Mouse (Mus musculus): ENCODE measurements at regions not wholly inside any gene's neighbourhood (a gene's known extent, or its start where the extent isn't known, plus 50 kb on each side); places are given as distances from the start of the nearest gene placed in this dataset.
A peak's percentile ranks its signal among the peaks of the same experiment; 100 is the strongest.

DNA sequence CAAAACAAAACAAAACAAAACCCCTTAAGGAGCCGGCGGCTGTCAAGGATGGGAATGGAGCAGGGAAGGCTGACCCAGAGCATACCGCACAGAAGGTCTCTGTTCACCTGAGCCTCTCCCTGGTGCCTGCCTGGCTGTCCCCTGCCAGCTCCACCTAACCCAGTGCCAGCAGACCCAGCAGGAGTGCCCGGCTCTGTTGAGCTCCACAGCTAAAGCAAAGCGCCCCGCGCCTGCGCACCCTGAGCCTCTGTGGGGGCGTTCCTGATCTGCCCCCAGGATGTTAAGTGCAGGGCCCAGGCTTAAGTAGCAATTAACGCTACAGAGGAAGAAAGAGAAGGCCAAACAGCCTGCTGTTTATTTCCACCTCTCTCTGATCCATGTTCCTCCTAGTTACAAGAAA, 111.5 kb downstream of the Mrm1 start:
- ATAC-seq (replicated peaks; ENCODE audit: low FRiP score, poor library complexity, severe bottlenecking): no peak

DNA sequence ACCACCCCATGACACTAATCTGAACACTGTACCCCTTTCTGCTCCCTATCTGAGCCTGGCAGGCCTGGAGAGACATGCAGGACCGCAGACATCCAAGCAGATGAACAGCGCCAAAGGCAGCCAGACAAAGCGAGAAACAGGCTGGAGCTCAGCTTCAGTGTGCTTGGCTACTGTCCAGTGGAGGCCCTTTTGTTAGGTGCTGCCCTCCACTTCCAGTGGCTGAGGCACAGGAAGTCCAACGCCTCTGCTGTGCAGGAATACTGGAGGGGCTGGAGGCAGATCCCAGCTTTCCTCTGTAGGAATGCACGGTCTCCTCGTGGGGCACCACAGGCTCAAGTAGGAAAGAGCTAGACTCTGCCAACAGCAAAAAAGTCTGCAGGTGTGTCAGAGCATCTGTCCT, 112.6 kb downstream of the Mrm1 start:
- ATAC-seq (replicated peaks; ENCODE audit: low FRiP score, poor library complexity, severe bottlenecking): no peak

DNA sequence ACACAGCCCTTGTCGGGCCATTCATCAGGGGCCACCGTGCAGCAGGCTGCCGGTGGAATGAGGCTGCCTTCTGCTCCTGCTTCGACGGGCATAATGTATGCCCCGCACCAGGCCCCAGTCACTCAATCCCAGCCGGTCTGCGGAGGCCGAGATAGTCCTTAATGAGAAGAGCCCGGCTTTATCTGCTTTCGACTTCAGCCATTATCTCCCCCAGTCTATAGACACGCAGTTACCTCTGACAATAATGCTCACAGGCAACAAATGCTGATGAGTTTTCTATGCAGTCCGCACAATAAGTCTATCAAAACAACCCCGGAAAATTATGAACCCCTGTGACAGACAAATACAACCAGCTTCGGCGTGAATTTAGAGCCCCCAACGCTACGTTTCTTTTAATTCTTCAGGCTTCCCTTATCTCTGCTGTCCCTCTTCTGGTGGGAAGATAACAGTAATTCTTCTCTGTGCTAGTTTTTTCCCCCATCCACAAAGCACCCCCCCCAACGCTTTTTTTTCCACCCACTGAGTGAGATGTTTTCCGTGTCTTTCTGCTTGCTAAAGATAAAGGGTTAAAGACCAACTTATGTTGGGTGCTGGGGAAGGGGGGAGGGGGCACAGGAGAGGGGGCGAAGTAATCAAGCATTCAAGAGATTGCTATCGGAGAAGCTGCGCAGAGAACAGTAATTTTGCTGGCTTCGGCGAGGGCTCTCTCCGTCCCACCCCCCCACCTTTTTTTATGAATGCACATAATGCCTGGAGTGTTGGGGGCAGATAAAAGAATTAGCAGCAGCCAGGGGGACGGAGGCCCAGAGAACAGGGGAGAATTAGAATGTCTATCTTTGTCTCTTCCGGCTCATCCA, 117.8 kb downstream of the Mrm1 start:
- ATAC-seq (replicated peaks; ENCODE audit: low FRiP score, poor library complexity, severe bottlenecking): peak; percentile 56; the same call in 1 of the 2 replicates

DNA sequence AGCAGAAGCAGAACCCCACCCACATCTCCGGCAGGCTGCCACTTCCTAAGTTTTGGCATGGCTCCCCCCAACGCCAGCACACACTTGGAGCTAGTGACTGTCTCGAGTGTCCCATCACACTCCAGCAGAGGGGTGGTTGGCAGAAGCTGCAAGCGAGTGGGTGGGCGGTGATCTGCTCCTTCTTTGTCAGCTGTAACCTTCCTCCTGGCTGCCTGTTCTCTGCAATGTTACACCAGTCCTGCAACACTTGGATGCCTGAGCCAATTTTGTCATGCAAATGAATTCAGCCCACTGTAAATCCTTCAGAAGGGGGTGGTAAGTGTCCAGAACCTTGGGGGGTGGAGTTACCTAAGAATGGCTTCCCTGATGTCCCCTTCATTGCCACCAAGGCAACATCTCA, 121.8 kb downstream of the Mrm1 start:
- ATAC-seq (replicated peaks; ENCODE audit: low FRiP score, poor library complexity, severe bottlenecking): no peak

DNA sequence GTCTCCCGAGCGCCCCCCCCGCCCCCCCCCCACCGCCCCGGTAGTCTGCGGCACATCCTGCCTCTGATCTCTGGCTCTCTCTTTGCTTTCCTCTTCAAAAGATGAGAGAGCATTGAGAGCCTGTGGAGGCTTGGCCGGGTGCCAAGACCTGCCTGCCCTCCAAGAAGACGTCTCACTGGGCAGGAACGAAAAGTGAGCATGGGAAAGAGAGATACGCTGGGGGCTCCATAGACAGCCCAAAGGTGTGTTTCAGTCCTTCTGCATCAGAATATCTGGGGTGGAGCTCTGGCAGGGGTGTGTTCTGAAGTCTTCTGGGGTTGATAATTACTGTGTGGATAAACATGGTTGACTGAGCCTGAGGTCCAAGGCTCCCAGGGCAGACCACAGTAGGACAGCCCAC, 126.7 kb downstream of the Mrm1 start:
- ATAC-seq (replicated peaks; ENCODE audit: low FRiP score, poor library complexity, severe bottlenecking): peak; percentile 44

DNA sequence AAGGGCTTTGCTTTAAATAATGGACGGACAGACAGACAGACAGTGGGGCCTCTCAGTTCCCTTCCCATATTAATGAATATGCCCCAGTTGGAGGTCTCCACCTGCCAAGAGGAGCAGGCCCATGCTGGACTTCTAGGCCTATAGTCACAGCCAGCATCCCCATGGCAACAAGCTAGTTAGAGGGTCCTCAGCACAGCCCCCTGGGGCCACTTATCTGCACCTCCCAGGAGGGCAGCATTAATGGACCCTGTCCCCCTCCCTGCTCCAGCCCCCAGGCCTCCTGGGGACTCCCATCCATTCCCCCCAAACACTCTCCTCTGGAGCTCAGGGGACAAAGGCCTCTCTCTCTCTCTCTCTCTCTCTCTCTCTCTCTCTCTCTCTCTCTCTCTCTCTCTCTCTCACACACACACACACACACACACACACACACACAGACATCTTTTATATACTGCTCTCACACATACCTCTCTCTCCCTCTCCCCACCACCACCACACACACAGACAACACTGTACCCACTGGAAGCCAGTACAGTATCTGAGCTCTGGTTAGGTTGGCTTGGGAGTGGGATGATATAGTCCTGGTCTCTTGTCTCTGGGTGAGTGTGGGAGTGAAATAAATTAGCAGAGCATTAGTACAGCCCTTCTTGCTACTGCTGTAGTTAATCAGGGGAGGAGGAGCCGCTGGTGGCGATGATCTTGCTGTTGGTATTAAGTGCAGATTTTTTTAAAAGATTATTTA, 127.7 kb downstream of the Mrm1 start:
- ATAC-seq (replicated peaks; ENCODE audit: low FRiP score, poor library complexity, severe bottlenecking): no peak

DNA sequence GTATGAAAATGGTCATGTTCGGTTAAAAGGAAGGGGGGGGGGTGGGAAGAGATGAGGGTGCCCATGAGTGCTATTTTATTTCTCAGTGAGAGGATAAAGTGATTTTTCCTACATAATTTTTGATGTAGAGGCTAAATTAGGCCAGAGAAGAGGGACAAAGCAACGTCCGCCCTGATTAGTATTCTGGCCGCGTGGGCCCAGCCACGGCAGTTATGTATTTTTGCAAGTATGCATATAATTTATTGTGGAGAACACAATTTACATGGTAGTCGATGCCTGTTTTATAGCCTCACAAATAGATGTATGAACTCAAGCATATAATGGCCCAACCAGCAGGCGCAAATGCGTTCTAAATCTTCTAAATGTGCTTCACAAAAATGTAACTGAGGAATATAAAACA, 132.8 kb downstream of the Mrm1 start:
- ATAC-seq (replicated peaks; ENCODE audit: low FRiP score, poor library complexity, severe bottlenecking): no peak

DNA sequence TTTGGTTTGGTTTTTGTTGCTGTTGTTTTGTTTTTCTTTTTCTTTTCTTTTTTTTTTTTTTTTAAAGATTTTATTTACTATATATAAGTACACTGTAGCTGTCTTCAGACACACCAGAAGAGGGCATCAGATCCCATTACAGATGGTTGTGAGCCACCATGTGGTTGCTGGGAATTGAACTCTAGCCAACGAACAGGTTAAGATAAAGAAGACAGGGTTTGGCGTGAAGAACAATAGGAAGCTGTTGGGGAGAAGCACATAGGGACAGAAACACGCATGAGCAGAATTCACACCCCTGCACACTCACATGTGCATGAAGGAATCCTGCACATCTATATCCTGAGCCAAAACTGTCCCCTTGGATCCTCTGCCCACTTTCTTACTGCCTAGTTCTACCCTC, 135.0 kb downstream of the Mrm1 start:
- no peak for ATAC-seq (replicated peaks; ENCODE audit: low FRiP score, poor library complexity, severe bottlenecking)

DNA sequence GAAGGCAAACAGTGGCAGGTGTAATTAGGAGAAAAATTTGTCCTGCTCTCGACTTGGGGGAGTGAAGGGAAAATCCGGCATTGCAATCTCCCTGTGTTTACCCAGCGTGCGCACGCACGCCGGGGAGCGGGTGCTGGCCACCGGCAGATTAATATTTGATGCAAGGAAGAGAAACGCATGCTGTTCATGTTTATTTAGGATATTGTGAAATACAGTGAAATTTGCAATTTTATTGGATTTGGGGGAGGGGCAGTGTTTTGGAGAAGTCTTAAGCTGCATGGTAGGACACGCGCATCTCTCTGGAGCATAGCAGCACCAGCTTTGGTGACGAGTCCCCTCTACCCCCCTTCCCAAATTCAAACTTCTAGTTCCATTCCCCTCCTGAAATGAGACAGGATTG, 136.4 kb downstream of the Mrm1 start:
- ATAC-seq (replicated peaks; ENCODE audit: low FRiP score, poor library complexity, severe bottlenecking): no peak

DNA sequence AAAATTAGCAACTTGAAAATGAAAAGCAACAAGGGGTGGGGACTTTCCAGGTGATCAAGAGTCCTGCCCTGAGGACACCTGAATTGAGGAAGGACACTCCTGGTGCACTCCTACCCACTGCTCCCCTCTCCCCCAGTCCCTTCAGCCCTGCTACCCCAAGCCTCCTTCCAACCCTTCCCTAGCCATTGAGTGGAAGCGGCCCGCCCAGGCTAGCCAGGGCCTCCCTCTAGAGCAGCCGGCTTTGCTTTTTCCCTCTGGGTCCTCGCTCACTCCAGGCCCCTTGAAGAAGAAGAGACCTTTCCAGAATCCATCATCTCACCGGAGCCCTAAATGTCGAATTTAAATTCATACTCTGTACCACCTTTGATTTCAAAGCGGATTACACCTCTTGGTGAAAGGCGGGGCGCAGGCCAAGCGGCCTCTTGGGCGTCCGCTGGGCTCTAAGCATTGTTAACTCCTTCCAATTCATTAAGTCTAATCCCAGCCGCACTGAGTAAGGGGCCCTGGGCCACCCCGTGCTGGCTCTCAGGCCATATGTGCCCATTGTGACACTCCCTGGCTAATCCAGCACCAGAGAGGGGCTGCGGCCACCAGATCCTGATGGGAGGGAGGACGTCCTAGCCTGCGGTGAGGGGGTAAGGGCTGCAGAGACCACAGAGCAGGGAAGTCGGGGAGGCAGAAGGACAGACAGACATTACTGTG, 142.8 kb downstream of the Mrm1 start:
- ATAC-seq (replicated peaks; ENCODE audit: low FRiP score, poor library complexity, severe bottlenecking): no peak

DNA sequence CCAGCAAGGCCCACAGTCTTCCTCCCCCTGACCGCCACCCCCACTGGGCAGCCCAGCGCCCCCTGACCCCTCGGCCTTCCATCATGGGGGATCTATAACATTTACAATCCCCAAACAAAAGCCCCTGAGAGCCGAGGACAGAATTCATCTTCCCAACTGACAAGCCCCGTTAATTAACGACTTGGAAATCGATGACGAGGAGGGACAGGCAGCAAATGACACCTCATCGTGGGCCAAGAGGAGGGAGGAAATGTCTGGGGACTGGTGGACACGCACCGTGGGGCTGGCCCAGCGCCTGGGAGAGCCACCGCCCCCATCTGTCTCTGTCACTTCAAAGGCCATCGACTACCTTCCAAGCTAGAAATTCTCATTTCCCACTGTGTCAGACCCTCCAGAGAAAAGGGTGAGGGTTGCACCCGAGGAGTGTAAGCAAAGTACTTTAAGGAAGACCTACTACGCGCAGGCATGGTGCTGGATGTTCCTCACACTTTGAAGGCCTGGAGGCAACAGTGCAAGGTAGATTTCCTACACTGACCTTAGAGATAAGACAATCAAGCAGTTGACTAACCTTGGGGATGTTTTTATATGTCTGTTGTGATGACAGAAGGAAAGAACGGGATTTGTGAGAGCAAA, 146.4 kb downstream of the Mrm1 start:
- ATAC-seq (replicated peaks; ENCODE audit: low FRiP score, poor library complexity, severe bottlenecking): no peak

DNA sequence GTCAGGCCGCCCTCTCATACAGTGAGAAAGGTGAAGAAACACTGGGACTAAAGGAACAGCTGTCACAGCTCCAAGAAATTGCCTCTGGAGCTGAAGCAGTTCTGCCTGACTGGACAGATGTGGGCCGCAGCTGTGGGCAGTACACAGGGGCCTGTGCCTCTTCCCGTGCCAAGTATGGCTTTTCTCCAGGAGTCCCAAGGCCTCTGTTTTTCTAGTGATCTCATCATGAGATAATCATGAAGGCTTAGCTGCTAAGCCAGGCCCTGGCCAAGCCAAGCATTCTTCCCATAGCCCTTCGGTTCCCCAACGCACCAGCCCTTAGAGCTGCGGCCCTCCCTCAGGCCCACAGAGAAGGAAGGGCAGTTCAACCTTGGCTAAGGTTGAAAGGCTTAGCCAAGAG, 146.2 kb upstream of the Lhx1 start:
- no peak for ATAC-seq (replicated peaks; ENCODE audit: low FRiP score, poor library complexity, severe bottlenecking)

DNA sequence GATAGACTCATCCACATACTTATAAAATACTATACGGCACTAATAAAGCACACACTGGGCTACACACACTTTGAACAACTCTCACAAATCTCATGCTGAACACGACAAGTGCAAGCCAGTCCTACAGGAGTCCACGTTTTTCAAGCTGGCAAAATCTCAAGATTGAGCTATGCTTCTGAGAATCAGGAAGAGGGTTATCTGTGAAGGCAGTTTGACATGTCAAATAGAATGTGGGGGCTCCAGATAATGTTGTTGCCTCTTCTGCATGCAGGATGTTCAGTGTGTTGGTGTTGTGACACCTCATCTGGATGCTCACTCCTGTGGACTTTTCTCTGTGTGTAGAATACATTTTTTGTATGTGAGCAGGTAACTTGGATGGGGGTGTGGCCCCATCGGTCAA, 142.4 kb upstream of the Lhx1 start:
- ATAC-seq (replicated peaks; ENCODE audit: low FRiP score, poor library complexity, severe bottlenecking): no peak

DNA sequence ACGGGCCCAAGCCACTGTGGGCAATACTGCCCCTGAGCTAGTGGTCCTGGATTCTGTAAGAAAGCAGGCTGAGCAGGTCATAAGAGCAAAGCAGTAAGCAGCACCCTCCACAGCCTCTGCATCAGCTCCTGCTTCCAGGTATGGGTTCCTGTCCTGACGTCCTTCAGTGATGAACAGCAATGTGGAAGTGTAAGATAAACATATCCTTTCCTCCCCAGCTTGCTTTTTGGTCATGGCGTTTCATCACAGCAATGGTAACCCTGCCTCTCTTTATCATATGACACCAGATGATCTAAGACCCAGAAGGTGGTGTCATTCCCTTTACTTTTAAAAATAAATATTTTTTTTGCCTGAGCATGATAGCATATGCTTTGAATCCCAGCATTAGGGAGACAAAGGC, 138.9 kb upstream of the Lhx1 start:
- ATAC-seq (replicated peaks; ENCODE audit: low FRiP score, poor library complexity, severe bottlenecking): no peak

DNA sequence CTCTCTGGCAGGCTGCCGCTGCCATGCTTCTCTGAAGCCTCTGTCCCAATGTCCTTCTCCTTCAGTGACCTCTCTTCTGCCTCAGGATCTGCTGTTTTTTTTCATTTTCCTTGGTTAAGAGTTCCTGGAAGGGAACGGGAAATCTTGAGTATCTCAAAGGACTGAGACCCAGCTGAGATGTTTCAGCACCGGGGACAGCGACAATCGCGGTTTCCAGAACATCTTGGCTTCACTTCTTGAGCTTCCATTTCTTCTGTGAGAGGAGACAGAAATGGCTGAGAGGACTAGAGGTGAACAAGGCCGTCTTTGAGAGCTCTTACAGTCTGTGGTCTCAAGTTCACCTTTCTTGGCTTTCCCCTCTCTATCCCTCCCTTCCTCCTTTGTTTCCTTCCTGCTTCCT, 136.6 kb upstream of the Lhx1 start:
- no peak for ATAC-seq (replicated peaks; ENCODE audit: low FRiP score, poor library complexity, severe bottlenecking)

DNA sequence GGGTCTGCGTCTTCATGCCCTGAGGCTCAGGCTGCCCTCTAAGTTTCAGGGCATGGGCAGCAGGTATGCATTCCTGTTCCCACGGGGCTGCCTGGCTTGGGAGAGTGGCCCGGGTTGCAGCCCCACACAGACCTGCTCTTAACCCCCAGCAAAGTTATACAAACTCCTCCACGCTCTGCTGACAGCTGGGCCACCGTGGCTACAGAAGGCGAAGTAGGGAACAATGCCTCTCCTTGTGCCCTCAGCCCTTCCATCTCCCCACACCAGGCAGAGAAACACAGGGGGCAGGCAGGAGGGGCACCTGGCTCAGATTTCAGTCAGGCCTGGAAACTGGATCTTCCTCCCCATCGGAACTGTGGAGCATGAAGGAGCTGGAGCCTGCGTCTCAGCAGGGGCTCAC, 135.5 kb upstream of the Lhx1 start:
- ATAC-seq (replicated peaks; ENCODE audit: low FRiP score, poor library complexity, severe bottlenecking): no peak

DNA sequence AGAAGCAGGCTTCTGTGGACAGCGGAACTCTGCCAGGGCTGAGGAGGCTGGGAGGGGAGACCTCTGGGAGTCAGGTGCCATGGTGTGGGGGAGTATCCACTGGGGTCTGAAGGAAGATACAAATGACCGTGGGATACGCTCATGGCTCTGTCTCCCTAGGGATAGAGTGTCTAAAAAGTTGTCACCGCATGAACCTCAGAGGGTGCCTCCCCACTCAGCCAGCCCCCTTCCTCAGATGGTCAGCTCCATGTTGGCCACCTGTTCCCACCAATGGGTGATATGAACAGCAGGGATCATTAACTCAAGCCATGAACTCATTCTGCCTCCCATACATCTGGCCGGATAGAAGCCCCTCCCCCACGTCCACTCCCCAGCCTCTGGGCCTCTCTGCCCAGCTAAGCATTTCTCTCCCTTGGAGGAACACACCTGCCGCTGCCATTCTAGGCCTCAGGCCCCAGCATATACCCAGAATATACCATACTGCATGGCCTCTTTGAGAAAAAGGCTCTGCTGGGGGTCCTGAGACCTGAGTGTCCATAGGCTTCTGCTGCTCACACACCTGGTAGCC, 134.1 kb upstream of the Lhx1 start:
- no peak for ATAC-seq (replicated peaks; ENCODE audit: low FRiP score, poor library complexity, severe bottlenecking)

DNA sequence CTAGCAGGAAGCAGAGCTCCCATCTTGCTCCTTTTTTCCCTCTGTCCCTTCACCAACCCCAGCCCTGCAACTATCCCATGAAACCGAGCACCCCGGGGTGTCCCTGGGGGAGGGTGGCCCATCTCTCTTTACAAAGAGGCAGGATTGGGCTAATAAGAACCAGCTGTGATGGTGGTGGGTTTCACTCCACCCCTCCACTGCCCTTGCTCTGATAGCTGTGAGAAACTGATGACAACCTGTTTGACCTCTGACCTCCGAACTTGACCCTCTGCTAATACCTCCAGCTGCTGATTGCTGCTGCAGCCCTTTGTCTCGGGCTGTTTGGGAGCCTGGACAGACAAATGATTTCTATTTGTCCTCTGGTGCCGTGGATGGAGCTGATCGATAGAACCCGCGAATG, 128.1 kb upstream of the Lhx1 start:
- ATAC-seq (replicated peaks; ENCODE audit: low FRiP score, poor library complexity, severe bottlenecking): no peak

DNA sequence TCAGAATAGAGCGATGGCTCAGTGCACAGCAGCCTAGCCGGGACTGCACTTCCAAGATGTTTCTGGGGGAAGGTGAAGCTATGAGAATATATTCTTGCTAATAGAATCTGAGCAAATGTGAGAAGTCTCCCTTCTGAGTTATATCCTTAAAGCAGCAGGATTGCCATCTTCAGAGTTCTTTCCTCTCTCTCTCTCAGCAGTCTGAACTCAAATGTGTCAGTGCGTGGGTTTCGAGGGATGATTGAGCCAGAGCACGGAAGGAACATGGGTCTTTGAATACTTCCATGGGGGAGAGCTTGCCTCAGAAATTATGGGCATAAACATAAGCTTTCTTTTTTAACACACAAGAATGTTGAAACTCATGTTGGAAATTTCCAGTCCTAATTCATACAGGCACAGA, 123.6 kb upstream of the Lhx1 start:
- ATAC-seq (replicated peaks; ENCODE audit: low FRiP score, poor library complexity, severe bottlenecking): no peak

DNA sequence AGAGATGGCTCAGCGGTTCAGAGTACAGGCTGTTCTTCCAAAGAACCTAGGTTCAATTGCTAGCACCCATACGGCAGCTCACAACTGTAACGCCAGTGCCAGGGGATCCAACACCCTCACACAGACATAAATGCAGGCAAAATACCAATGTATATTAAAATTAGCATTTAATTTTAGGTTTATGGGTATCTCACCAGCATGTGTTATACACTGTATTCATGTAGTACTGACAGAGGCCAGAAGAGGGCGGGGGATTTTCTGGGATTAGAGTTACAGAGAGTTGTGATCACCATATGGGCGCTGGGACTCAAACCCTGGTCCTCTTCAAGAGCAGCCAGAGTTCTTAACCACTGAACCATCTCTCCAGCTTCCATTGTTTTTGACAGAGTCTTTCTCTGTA, 121.8 kb upstream of the Lhx1 start:
- no peak for ATAC-seq (replicated peaks; ENCODE audit: low FRiP score, poor library complexity, severe bottlenecking)

All from erythroid progenitor cell, adult 5-6 weeks (primary cell).